Mouse (Mus musculus) hindbrain, postnatal 0 days (tissue): ENCODE results near the gene Gm49380. TPM values are rescaled to one million over a fixed set of nuclear protein-coding genes. Genes with fewer than 3 reads are reported as not detected.

Experiments used
- ATAC-seq: fragments of 200-750 bp; cut with Nextera tagmentation; 2 replicates; pipeline ENCODE4 v1.8.0; 2017; ENCODE audit warnings: mild to moderate bottlenecking, moderate TSS enrichment, moderate library complexity
- DNase-seq: peaks from one replicate; pipeline ENCODE4 v3.0.0-alpha.2; 2015; ENCODE audit warnings: low spot score
- H3K27ac ChIP-seq: fragments of 300-500 bp; sonication (generic); 2 replicates; pipeline ENCODE4 v1.5.1; 2014; ENCODE audit warnings: mild to moderate bottlenecking
- H3K27me3 ChIP-seq: fragments of 300-500 bp; sonication (generic); 2 replicates; pipeline ENCODE4 v1.6.1; 2014; ENCODE audit warnings: low read length, mixed read lengths; ENCODE audit not compliant: insufficient read depth
- H3K36me3 ChIP-seq: fragments of 300-500 bp; sonication (generic); 2 replicates; pipeline ENCODE4 v1.6.1; 2014; ENCODE audit warnings: low read length, mixed read lengths; ENCODE audit not compliant: insufficient read depth
- H3K4me1 ChIP-seq: fragments of 300-500 bp; sonication (generic); 2 replicates; pipeline ENCODE4 v1.6.1; 2014; ENCODE audit warnings: antibody characterized with exemption, low read length, mixed read lengths; ENCODE audit not compliant: insufficient read depth
- H3K4me2 ChIP-seq: fragments of 300-500 bp; sonication (generic); 2 replicates; pipeline ENCODE4 v1.6.1; 2014; ENCODE audit warnings: low read depth, mild to moderate bottlenecking, low read length, moderate library complexity, mixed read lengths
- H3K4me3 ChIP-seq: fragments of 300-500 bp; sonication (generic); 2 replicates; pipeline ENCODE4 v1.5.1; 2014; ENCODE audit warnings: low read length
- H3K9ac ChIP-seq: fragments of 300-500 bp; sonication (generic); replicated peaks from 2 replicates; pipeline ENCODE4 v1.6.1; 2014; ENCODE audit warnings: mild to moderate bottlenecking, low read length, moderate library complexity, mixed read lengths
- H3K9me3 ChIP-seq: fragments of 300-500 bp; sonication (generic); 2 replicates; pipeline ENCODE4 v1.6.1; 2016; ENCODE audit warnings: low read length, mixed read lengths
- CTCF ChIP-seq: IDR thresholded peaks from 2 replicates; pipeline ENCODE4 v1.5.1; 2016; ENCODE audit warnings: antibody characterized with exemption, control low read depth, low read depth
- WGBS: fragments of 180-500 bp; shearing (Covaris S2); extraction: QIAGEN DNeasy Blood & Tissue Kit; methylation state at CpG from one replicate; pipeline ENCODE4 v1.1.7; 2014; 5-methylcytosine and 5-hydroxymethylcytosine counted together
- polyA plus RNA-seq: library from polyadenylated mRNA; unstranded; fragments of >200 nt; fragmentation: Nextera tagmentation; extraction: Ambion mirVana; gene quantifications from 2 replicates; pipeline ENCODE4 v1.2.1, GENCODE M21; 2015
- total RNA-seq: library from RNA; depleted of rRNA; stranded (reverse); fragments of >200 nt; gene quantifications from 2 replicates; pipeline ENCODE4 v1.2.3, GENCODE M21; 2014; rRNA removed

Gene Gm49380
- total RNA-seq (not detected in 2 replicates), polyA plus RNA-seq (0.21 TPM in 1 of 2 replicates, not detected in the other)

DNA sequence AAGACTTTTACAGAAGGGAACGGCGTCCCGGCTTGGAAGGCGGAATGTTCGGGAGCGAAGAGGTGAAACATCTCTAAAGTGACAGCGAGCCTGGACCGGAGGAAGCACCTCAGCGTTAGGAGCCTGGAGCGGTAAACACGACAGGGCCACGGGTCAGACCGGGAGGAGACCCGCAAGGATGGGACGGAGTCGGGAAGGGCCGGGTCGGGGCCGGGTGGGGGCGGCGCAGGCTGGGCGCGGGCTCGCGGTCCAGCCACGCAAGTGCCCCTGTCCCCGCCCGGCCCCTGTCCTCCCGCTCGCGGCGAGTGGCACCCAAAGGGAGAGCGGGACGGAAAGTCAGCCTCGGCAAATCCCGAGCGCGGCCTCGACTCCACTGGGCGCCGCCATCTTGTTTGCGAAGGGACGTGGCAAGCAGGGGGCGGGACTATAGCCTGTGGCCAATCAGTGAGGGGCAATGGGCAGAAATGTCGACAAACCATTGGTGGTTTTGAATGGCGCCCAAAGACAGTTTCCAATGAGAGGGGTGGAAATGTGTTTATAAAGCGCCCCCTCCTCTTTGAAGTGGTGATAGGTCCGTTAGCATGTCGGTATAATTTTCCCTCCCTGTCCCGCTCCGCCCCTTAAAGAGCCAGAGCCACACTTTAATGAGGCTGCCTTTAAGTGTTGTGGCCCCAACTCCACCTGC is at the start of gene Gm49380, which contains the start of gene Rnf26:
Gene Gm49380 (minus strand): TSS at position 396 of the 685 bp plus-strand sequence.
Gene Rnf26 (minus strand): TSS at position 413 of the 685 bp plus-strand sequence.
- ATAC-seq = peak; percentile 98
- Histone ChIP-seq H3K4me1 (peaks cover 19% of the 10 kb centered on the region; the same call in 1 of the 2 replicates), H3K4me3 (peak within 1 kb of the TSS; percentile 74), H3K4me2 (peak within 1 kb of the TSS; percentile 55), H3K9ac (peak within 1 kb of the TSS; percentile 61), H3K27me3 (no peaks in the 10 kb centered on the region), H3K27ac (no peak within 1 kb of the TSS), H3K36me3 (no peaks in the 10 kb centered on the region), H3K9me3 (no peaks in the 10 kb centered on the region)
- DNase-seq = peak; percentile 98
- no peak for TF ChIP-seq CTCF
- 1% methylated on average over 49 of the region's 51 CpGs for WGBS

GRCm38 (mm10) chr9:44159886-44160285 is 46.6 kb upstream of the Gm49380 start:
- DNase-seq (no peak), ATAC-seq (no peak)
- Histone ChIP-seq H3K27me3 (no peaks in the 10 kb centered on the region), H3K4me2 (no peak overlapping the region), H3K36me3 (peaks cover 58% of the 10 kb centered on the region), H3K9me3 (no peaks in the 10 kb centered on the region), H3K4me1 (no peaks in the 10 kb centered on the region), H3K9ac (no peak overlapping the region), H3K4me3 (no peak overlapping the region), H3K27ac (no peak overlapping the region)
- WGBS = 89% methylated on average over 3 of the region's 3 CpGs
- TF ChIP-seq CTCF = no peak

DNA sequence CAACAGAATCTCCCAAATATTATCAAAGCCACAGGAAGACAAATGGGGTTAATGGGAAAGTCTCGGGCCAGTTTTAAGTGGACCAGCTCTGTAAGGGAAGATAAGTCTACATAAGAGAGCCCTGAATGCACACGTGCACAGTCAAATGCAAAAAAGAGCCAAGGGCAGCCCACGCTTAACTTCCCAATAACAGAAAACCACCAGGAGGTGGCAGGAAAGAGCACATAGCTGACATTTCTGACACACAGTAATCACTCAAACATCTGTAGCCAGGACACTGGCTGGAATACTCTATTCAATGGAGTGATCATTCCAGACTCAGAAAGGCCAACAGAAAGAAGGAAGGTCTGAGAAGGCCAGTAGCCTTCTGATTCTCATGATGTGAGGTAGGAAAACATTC is 34.0 kb upstream of the Gm49380 start:
- Histone ChIP-seq H3K9ac (no peak overlapping the region), H3K27me3 (no peaks in the 10 kb centered on the region), H3K27ac (no peak overlapping the region), H3K36me3 (peaks cover 14% of the 10 kb centered on the region; the same call in 1 of the 2 replicates), H3K4me3 (no peak overlapping the region), H3K4me1 (no peaks in the 10 kb centered on the region), H3K9me3 (no peaks in the 10 kb centered on the region), H3K4me2 (no peak overlapping the region)
- DNase-seq = peak; percentile 35
- peak; percentile 70 for TF ChIP-seq CTCF
- no peak for ATAC-seq
- 48% methylated on average over 3 of the region's 3 CpGs for WGBS

GRCm38 (mm10) chr9:44144718-44145060 is 31.4 kb upstream of the Gm49380 start:
- DNase-seq (no peak), ATAC-seq (no peak)
- H3K36me3 ChIP-seq = 0 out of 2 replicates have a peak, but pooled peaks cover 11% of the 10 kb centered on the region
- no peak overlapping the region for H3K4me3 ChIP-seq
- no peak overlapping the region for H3K4me2 ChIP-seq
- no peaks in the 10 kb centered on the region for H3K9me3 ChIP-seq
- H3K27ac ChIP-seq = no peak overlapping the region
- H3K4me1 ChIP-seq = no peaks in the 10 kb centered on the region
- no peak overlapping the region for H3K9ac ChIP-seq
- H3K27me3 ChIP-seq = no peaks in the 10 kb centered on the region
- TF ChIP-seq CTCF = no peak

GRCm38 (mm10) chr9:44144023-44144717 is 30.9 kb upstream of the Gm49380 start:
- no peak overlapping the region for H3K27ac ChIP-seq
- 27% methylated on average over 7 of the region's 8 CpGs for WGBS
- ATAC-seq (0 out of 2 replicates have a peak, but pooled peaks have one; percentile 55), DNase-seq (peak; percentile 38)
- H3K4me1 ChIP-seq = no peaks in the 10 kb centered on the region
- no peak overlapping the region for H3K4me2 ChIP-seq
- H3K36me3 ChIP-seq = 0 out of 2 replicates have a peak, but pooled peaks cover 8% of the 10 kb centered on the region
- H3K9me3 ChIP-seq = no peaks in the 10 kb centered on the region
- no peak overlapping the region for H3K4me3 ChIP-seq
- TF ChIP-seq CTCF = peak; percentile 29
- no peaks in the 10 kb centered on the region for H3K27me3 ChIP-seq
- no peak overlapping the region for H3K9ac ChIP-seq

- no peaks in the 10 kb centered on the region for H3K9me3 ChIP-seq
- no peak overlapping the region for H3K27ac ChIP-seq
- no peak overlapping the region for H3K4me2 ChIP-seq
- WGBS = 58% methylated on average over 5 of the region's 5 CpGs
- H3K4me1 ChIP-seq = no peaks in the 10 kb centered on the region
- 0 out of 2 replicates have a peak, but pooled peaks cover 5% of the 10 kb centered on the region for H3K36me3 ChIP-seq
- no peak for ATAC-seq
- no peak for DNase-seq
- TF ChIP-seq CTCF = no peak
- H3K9ac ChIP-seq = no peak overlapping the region
- H3K27me3 ChIP-seq = no peaks in the 10 kb centered on the region
- no peak overlapping the region for H3K4me3 ChIP-seq
These were observed 30.1 kb upstream of the Gm49380 start for GRCm38 (mm10) chr9:44143421-44143820.

- H3K36me3 ChIP-seq = 0 out of 2 replicates have a peak, but pooled peaks cover 5% of the 10 kb centered on the region
- no peak overlapping the region for H3K27ac ChIP-seq
- H3K9me3 ChIP-seq = no peaks in the 10 kb centered on the region
- no peak overlapping the region for H3K9ac ChIP-seq
- WGBS = 49% methylated on average over 5 of the region's 5 CpGs
- DNase-seq = no peak
- no peak overlapping the region for H3K4me2 ChIP-seq
- H3K4me3 ChIP-seq = no peak overlapping the region
- no peak for TF ChIP-seq CTCF
- no peak for ATAC-seq
- H3K4me1 ChIP-seq = no peaks in the 10 kb centered on the region
- no peaks in the 10 kb centered on the region for H3K27me3 ChIP-seq
These were observed 28.7 kb upstream of the Gm49380 start for GRCm38 (mm10) chr9:44141951-44142350.
